In the genomic region with DNA sequence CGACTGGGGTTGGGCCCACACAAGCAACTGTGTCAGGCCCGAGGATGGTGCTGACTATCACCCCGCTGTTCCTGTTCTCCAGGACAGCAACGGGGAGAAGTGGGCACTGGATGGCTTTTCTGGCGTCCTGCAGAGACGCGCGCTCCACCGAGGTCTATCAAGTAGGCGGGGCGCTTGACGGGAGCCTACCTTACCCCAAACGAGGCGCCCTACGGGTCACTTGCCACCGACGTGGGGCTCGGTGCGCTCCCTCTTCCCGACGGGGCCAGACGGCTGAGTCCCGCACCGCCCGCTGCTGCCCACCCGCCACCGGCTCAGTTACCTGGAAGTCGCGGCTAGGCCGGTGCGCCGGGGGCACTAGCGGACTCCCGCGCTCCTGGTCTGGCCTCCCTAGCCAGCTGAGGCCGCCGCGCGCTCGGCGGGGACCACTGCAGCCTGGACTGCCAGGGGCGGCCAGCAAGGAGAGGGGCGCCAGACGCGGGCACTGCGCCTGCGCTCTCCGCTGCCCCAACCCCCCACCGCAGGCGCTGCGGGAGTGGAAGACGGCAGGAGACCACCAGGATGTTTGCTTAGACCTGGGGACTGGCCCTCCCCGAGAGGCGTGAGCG, we compare ENCODE assay signal across 8 mouse cellular contexts. TPM values are rescaled to one million over a fixed set of nuclear protein-coding genes. Genes with fewer than 3 reads are reported as not detected.
DNase-seq lines count a peak whose midpoint lies in the region; ATAC-seq and TF ChIP-seq lines count a peak whose summit lies in the region.

Gene Slc35g2, minus strand, starts transcription at position 465 of the 608 bp plus-strand sequence.

- no peaks in the 10 kb centered on the region; the same call in 1 of the 2 replicates for H3K4me1 ChIP-seq in cortical plate, adult 2 months (ENCODE audit: control insufficient read depth, insufficient read depth, low read length)
- H3K4me1 ChIP-seq in heart, adult 2 months (ENCODE audit: control insufficient read depth, insufficient read depth, low read length) = peaks cover 2% of the 10 kb centered on the region
- H3K4me1 ChIP-seq in kidney, adult 2 months (ENCODE audit: control insufficient read depth, insufficient read depth, low read length) = no peaks in the 10 kb centered on the region
- H3K4me1 ChIP-seq in limb, embryonic 15.5 days = peaks cover 12% of the 10 kb centered on the region
- peaks cover 10% of the 10 kb centered on the region for H3K4me1 ChIP-seq in midbrain, embryonic 13.5 days (replicated peaks)
- H3K4me1 ChIP-seq in testis, adult 2 months (ENCODE audit: control insufficient read depth, insufficient read depth, low read length) = peaks cover 12% of the 10 kb centered on the region

- peak within 1 kb of the TSS; percentile 55 for H3K4me3 ChIP-seq in cortical plate, adult 2 months (ENCODE audit: insufficient read depth, low read length)
- H3K4me3 ChIP-seq in heart, adult 2 months = peak within 1 kb of the TSS; percentile 59
- H3K4me3 ChIP-seq in kidney, adult 2 months (ENCODE audit: insufficient read depth, low read depth, low read length) = peak within 1 kb of the TSS; percentile 86
- H3K4me3 ChIP-seq in limb, embryonic 15.5 days = peak within 1 kb of the TSS; percentile 64
- peak within 1 kb of the TSS; percentile 68 for H3K4me3 ChIP-seq in midbrain, embryonic 13.5 days (replicated peaks)
- H3K4me3 ChIP-seq in testis, adult 2 months (ENCODE audit: control insufficient read depth, low read depth, low read length) = peak within 1 kb of the TSS; percentile 73

- ATAC-seq in limb, embryonic 15.5 days (ENCODE audit: insufficient number of reproducible peaks, low FRiP score, low TSS enrichment, low read depth) = no peak
- peak; percentile 96 for ATAC-seq in midbrain, embryonic 13.5 days

- intact Hi-C loops in heart, adult 2 months (cut with DNase I) = loop anchor here (2.0 kb wide), 2 partner anchors 26 to 50 kb away; no protein-coding TSS in a partner anchor

- TF ChIP-seq POLR2A in cortical plate, adult 2 months (IDR thresholded peaks at IDR 0.05; ENCODE audit: extremely low read depth, insufficient read depth, low read length) = no peak
- no peak for TF ChIP-seq POLR2A in heart, adult 2 months (IDR thresholded peaks at IDR 0.05; ENCODE audit: insufficient read depth, low read depth, low read length)
- no peak for TF ChIP-seq POLR2A in kidney, adult 2 months (IDR thresholded peaks at IDR 0.05; ENCODE audit: low read depth, low read length)
- no peak for TF ChIP-seq POLR2A in testis, adult 2 months (IDR thresholded peaks at IDR 0.05; ENCODE audit: control insufficient read depth, low read depth, low read length)

- H3K79me2 ChIP-seq in heart, adult 2 months (replicated peaks; ENCODE audit: control insufficient read depth, insufficient read depth, low read length) = peaks cover 2% of the 10 kb centered on the region

- no peaks in the 10 kb centered on the region for H3K36me3 ChIP-seq in heart, adult 2 months (ENCODE audit: control insufficient read depth, insufficient read depth, low read length)
- no peaks in the 10 kb centered on the region for H3K36me3 ChIP-seq in kidney, adult 2 months (ENCODE audit: control insufficient read depth, insufficient read depth, low read length)
- H3K36me3 ChIP-seq in limb, embryonic 15.5 days = no peaks in the 10 kb centered on the region
- no peaks in the 10 kb centered on the region for H3K36me3 ChIP-seq in midbrain, embryonic 13.5 days
- H3K36me3 ChIP-seq in testis, adult 2 months (ENCODE audit: control insufficient read depth, insufficient read depth, low read length) = no peaks in the 10 kb centered on the region

- peak; percentile 7 for DNase-seq in thymus, postnatal 14 days
- DNase-seq in thymus, postnatal 25 days = no peak
- DNase-seq in heart, adult 2 months = peak; percentile 40 to 49
- DNase-seq in kidney, adult 2 months = peak; percentile 33

- TF ChIP-seq CTCF in cortical plate, adult 2 months (IDR thresholded peaks at IDR 0.05; ENCODE audit: extremely low read depth, insufficient read depth, low read length) = no peak
- TF ChIP-seq CTCF in heart, adult 2 months (IDR thresholded peaks at IDR 0.05) = no peak
- TF ChIP-seq CTCF in kidney, adult 2 months (conservative IDR thresholded peaks at IDR 0.05; ENCODE audit: insufficient read depth, insufficient read length, low read depth, low read length) = no peak
- TF ChIP-seq CTCF in testis, adult 2 months (IDR thresholded peaks at IDR 0.05; ENCODE audit: control insufficient read depth, insufficient read depth, insufficient replicate concordance, low read depth, low read length) = no peak

- no peaks in the 10 kb centered on the region for H3K27me3 ChIP-seq in heart, adult 2 months (ENCODE audit: control insufficient read depth, insufficient read depth, low read length)
- no peaks in the 10 kb centered on the region for H3K27me3 ChIP-seq in kidney, adult 2 months (replicated peaks; ENCODE audit: control insufficient read depth, insufficient read depth, low read length)
- H3K27me3 ChIP-seq in limb, embryonic 15.5 days = peaks cover 7% of the 10 kb centered on the region; the same call in 1 of the 2 replicates
- H3K27me3 ChIP-seq in midbrain, embryonic 13.5 days = peaks cover 3% of the 10 kb centered on the region; the same call in 1 of the 2 replicates
- H3K27me3 ChIP-seq in testis, adult 2 months (ENCODE audit: control insufficient read depth, insufficient read depth, low read length) = no peaks in the 10 kb centered on the region

- H3K27ac ChIP-seq in cortical plate, adult 2 months (ENCODE audit: insufficient read depth, low read length) = 0 out of 2 replicates have a peak within 1 kb of the TSS, but pooled peaks have one; percentile 15
- peak within 1 kb of the TSS; percentile 34 for H3K27ac ChIP-seq in heart, adult 2 months
- H3K27ac ChIP-seq in kidney, adult 2 months (ENCODE audit: insufficient read depth, low read depth, low read length) = no peak within 1 kb of the TSS
- H3K27ac ChIP-seq in limb, embryonic 15.5 days = no peak within 1 kb of the TSS
- peak within 1 kb of the TSS; percentile 61 for H3K27ac ChIP-seq in midbrain, embryonic 13.5 days
- H3K27ac ChIP-seq in testis, adult 2 months (ENCODE audit: control insufficient read depth, insufficient read depth, low read depth, low read length) = no peak within 1 kb of the TSS

- H3K9ac ChIP-seq in heart, adult 2 months (ENCODE audit: low read depth, low read length) = peak within 1 kb of the TSS; percentile 63
- peak within 1 kb of the TSS; percentile 52 for H3K9ac ChIP-seq in limb, embryonic 15.5 days
- peak within 1 kb of the TSS; percentile 78 for H3K9ac ChIP-seq in midbrain, embryonic 13.5 days (replicated peaks)

- WGBS in heart, adult 2 months = 1% methylated on average over 55 of the region's 55 CpGs
- under 1% methylated on average over 55 of the region's 55 CpGs for WGBS in kidney, adult 2 months
- WGBS in limb, embryonic 15.5 days = under 1% methylated on average over 52 of the region's 55 CpGs
- WGBS in midbrain, embryonic 13.5 days = under 1% methylated on average over 55 of the region's 55 CpGs

- TF ChIP-seq EP300 in heart, adult 2 months (IDR thresholded peaks at IDR 0.05; ENCODE audit: insufficient read depth, low read depth, low read length) = no peak

- no peaks in the 10 kb centered on the region for H3K9me3 ChIP-seq in limb, embryonic 15.5 days
- H3K9me3 ChIP-seq in midbrain, embryonic 13.5 days = no peaks in the 10 kb centered on the region

- H3K4me2 ChIP-seq in limb, embryonic 15.5 days = peak within 1 kb of the TSS; percentile 95
- H3K4me2 ChIP-seq in midbrain, embryonic 13.5 days (replicated peaks) = peak within 1 kb of the TSS; percentile 60

RNA-seq across cellular contexts. Expression of gene Slc35g2, which starts in this region (rescaled TPM):
- polyA plus RNA-seq in cortical plate, adult 2 months (2012; rRNA removed) = 17.0 and 18.0 TPM in 2 replicates
- total RNA-seq in heart, adult 2 months (2021) = 1 to 10 TPM; 3.9 to 5.0 TPM
- polyA plus RNA-seq in heart, adult 2 months (2012; rRNA removed) = 3.0 and 6.4 TPM in 2 replicates
- 2.1 and 2.3 TPM in 2 replicates for polyA plus RNA-seq in kidney, adult 2 months (2012; rRNA removed)
- polyA plus RNA-seq in limb, embryonic 15.5 days (2015; fragmentation: Nextera tagmentation; extraction: Ambion mirVana) = 2.6 and 3.1 TPM in 2 replicates
- polyA plus RNA-seq in midbrain, embryonic 13.5 days (2015; fragmentation: Nextera tagmentation; extraction: Ambion mirVana) = 12.0 and 12.2 TPM in 2 replicates
- 0.99 and 1.1 TPM in 2 replicates for polyA plus RNA-seq in testis, adult 2 months (2012; rRNA removed)

Comparison
In these comparisons a context has a peak if more than half of its experiments do, and no peak if none do; other contexts are left out.
1. H3K27ac ChIP-seq: peak in cortical plate, adult 2 months (single experiment), heart, adult 2 months (single experiment) and midbrain, embryonic 13.5 days (single experiment); none in kidney, adult 2 months (single experiment), limb, embryonic 15.5 days (single experiment) and testis, adult 2 months (single experiment).
2. Peak in every context shown above with its lines, with median percentiles within 50 percentile points of each other: H3K4me3 ChIP-seq and H3K9ac ChIP-seq.